21 mouse cellular contexts compared by ENCODE assay signal in genomic region chrX:151067876-151068275, GRCm38 (mm10). TPM values are rescaled to one million over a fixed set of nuclear protein-coding genes. Genes with fewer than 3 reads are reported as not detected.
DNase-seq lines count a peak whose midpoint lies in the region; ATAC-seq lines count a peak whose summit lies in the region.
"Had no signal": no experiment of that assay in that cellular context is flagged by ENCODE, and none has a peak within 500 bp of the region (broad histone marks: within the 10 kb centered on the region; RNA-seq: fewer than 3 reads in every experiment).

No protein-coding gene starts in this region.

- intact Hi-C loops in left cerebral cortex, postnatal 25 days (cut with DNase I), result loop anchor here (2.0 kb wide), 1 partner anchor 19 kb away; no protein-coding TSS in a partner anchor
- intact Hi-C loops in left cerebral cortex, postnatal 4 days (cut with DNase I), result no loop called here

- H3K27ac ChIP-seq in forebrain, embryonic 11.5 days (ENCODE audit: low read depth, low read length), result no peak overlapping the region
- H3K27ac ChIP-seq: embryonic facial prominence, embryonic 10.5 days; embryonic facial prominence, embryonic 12.5 days; forebrain, embryonic 12.5 days had no signal

- H3K4me1 ChIP-seq in forebrain, embryonic 11.5 days (replicated peaks; ENCODE audit: control insufficient read depth, insufficient read depth, low read length), result no peaks in the 10 kb centered on the region
- H3K4me1 ChIP-seq: embryonic facial prominence, embryonic 10.5 days; embryonic facial prominence, embryonic 12.5 days; forebrain, embryonic 12.5 days had no signal

- DNase-seq in heart, adult 11 months, result peak; percentile 5
- no peak for DNase-seq in heart, postnatal 4 days
- DNase-seq in left cerebral cortex, postnatal 25 days (ENCODE audit: low spot score in 2 of 2), result peak; percentile 24 to 67
- no peak for DNase-seq in left cerebral cortex, postnatal 4 days
- DNase-seq in right cerebral cortex, postnatal 36 days (ENCODE audit: low spot score in 2 of 2), result peak; percentile 11 to 36
- DNase-seq in right cerebral cortex, adult 2 months (ENCODE audit: low spot score in 2 of 2), result no peak
- peak; percentile 28 for DNase-seq in telencephalon, adult 2 months (ENCODE audit: low read depth, low spot score)
- no peak for DNase-seq in forebrain, embryonic 11.5 days (ENCODE audit: low spot score)
- DNase-seq: adrenal gland, adult 2 months; adrenal gland, postnatal 10 days; adrenal gland, postnatal 25 days; cerebellum, adult 11-12 months; cerebellum, adult 2 months; cerebellum, adult 9-10 months; cerebellum, postnatal 10 days; cerebellum, postnatal 25 days had no signal

- WGBS in forebrain, embryonic 11.5 days, result 95% methylated on average over 5 of the region's 5 CpGs

- H3K9ac ChIP-seq in forebrain, embryonic 11.5 days (ENCODE audit: low read length), result no peak overlapping the region
- H3K9ac ChIP-seq: embryonic facial prominence, embryonic 12.5 days; forebrain, embryonic 12.5 days had no signal

- H3K4me2 ChIP-seq in forebrain, embryonic 11.5 days (ENCODE audit: low read depth, low read length, severe bottlenecking), result no peak overlapping the region
- H3K4me2 ChIP-seq: embryonic facial prominence, embryonic 12.5 days; forebrain, embryonic 12.5 days had no signal

- ATAC-seq in forebrain, embryonic 11.5 days (replicated peaks; ENCODE audit: low FRiP score), result no peak
- ATAC-seq: forebrain, embryonic 14.5 days; forebrain, embryonic 16.5 days had no signal

- no peak overlapping the region for H3K4me3 ChIP-seq in forebrain, embryonic 11.5 days (ENCODE audit: low read depth, low read length)
- H3K4me3 ChIP-seq: embryonic facial prominence, embryonic 10.5 days; embryonic facial prominence, embryonic 12.5 days; forebrain, embryonic 12.5 days had no signal

- H3K27me3 ChIP-seq in forebrain, embryonic 11.5 days (ENCODE audit: control insufficient read depth, insufficient read depth, low read length), result no peaks in the 10 kb centered on the region
- H3K27me3 ChIP-seq: embryonic facial prominence, embryonic 12.5 days had no signal

- H3K36me3 ChIP-seq in forebrain, embryonic 11.5 days (ENCODE audit: control insufficient read depth, insufficient read depth, low read length), result no peaks in the 10 kb centered on the region

- no peaks in the 10 kb centered on the region for H3K9me3 ChIP-seq in forebrain, embryonic 11.5 days (ENCODE audit: control insufficient read depth, low read length)
- H3K9me3 ChIP-seq: embryonic facial prominence, embryonic 10.5 days; embryonic facial prominence, embryonic 12.5 days; forebrain, embryonic 12.5 days had no signal

RNA-seq across cellular contexts. Expression of gene Fgd1, which starts 21.9 kb away (rescaled TPM):
- 10 to 100 TPM; 23.7 to 25.6 TPM for total RNA-seq in heart, postnatal 4 days (2021)
- total RNA-seq in left cerebral cortex, postnatal 25 days (2021), result 10 to 100 TPM; 18.0 to 20.4 TPM
- total RNA-seq in left cerebral cortex, postnatal 4 days (2021), result 10 to 100 TPM; 49.3 to 51.2 TPM
- 11.7 and 12.5 TPM in 2 replicates for polyA plus RNA-seq in forebrain, embryonic 11.5 days (2014; fragmentation: Nextera tagmentation; extraction: Ambion mirVana)

RNA-seq across cellular contexts. Expression of gene Tsr2, which starts 28.5 kb away (rescaled TPM):
- 10 to 100 TPM; 12.9 to 13.0 TPM for total RNA-seq in heart, postnatal 4 days (2021)
- 10 to 100 TPM; 70.1 to 80.7 TPM for total RNA-seq in left cerebral cortex, postnatal 25 days (2021)
- total RNA-seq in left cerebral cortex, postnatal 4 days (2021), result 10 to 100 TPM; 36.7 to 38.7 TPM
- 50.5 and 53.6 TPM in 2 replicates for polyA plus RNA-seq in forebrain, embryonic 11.5 days (2014; fragmentation: Nextera tagmentation; extraction: Ambion mirVana)

RNA-seq across cellular contexts. Expression of gene Gnl3l, which starts 50.8 kb away (rescaled TPM):
- 10 to 100 TPM; 34.3 to 37.9 TPM for total RNA-seq in heart, postnatal 4 days (2021)
- 100 to 1,000 TPM; 212 to 213 TPM for total RNA-seq in left cerebral cortex, postnatal 25 days (2021)
- total RNA-seq in left cerebral cortex, postnatal 4 days (2021), result 100 to 1,000 TPM; 174 to 191 TPM
- polyA plus RNA-seq in forebrain, embryonic 11.5 days (2014; fragmentation: Nextera tagmentation; extraction: Ambion mirVana), result 46.8 and 48.0 TPM in 2 replicates

Comparison
In these comparisons a context has a peak if more than half of its experiments do, and no peak if none do; other contexts are left out.
1. DNase-seq: peak in heart, adult 11 months (single experiment), left cerebral cortex, postnatal 25 days (2 of 2), right cerebral cortex, postnatal 36 days (2 of 2) and telencephalon, adult 2 months (single experiment); none in heart, postnatal 4 days (single experiment), left cerebral cortex, postnatal 4 days (single experiment), right cerebral cortex, adult 2 months (0 of 2) and forebrain, embryonic 11.5 days (single experiment).
2. RNA of gene Gnl3l, which starts 50.8 kb away (total RNA-seq): 212 to 213 TPM in left cerebral cortex, postnatal 25 days and 174 to 191 TPM in left cerebral cortex, postnatal 4 days; 34.3 to 37.9 TPM in heart, postnatal 4 days; every median in the first group is over 4 times any median in the second.